Mouse (Mus musculus) small intestine, adult 2 months (tissue): Measurements from ENCODE around the gene Zmym4.

Experiments used
- CTCF ChIP-seq: fragments of 200-500 bp; IDR thresholded peaks from 2 replicates; pipeline ENCODE4 v1.5.1; 2012; ENCODE audit warnings: low read depth, mild to moderate bottlenecking, control low read depth, inconsistent platforms, low read length, moderate library complexity, mixed read lengths; ENCODE audit not compliant: insufficient replicate concordance, insufficient read length; ENCODE audit errors: extremely low read depth
- POLR2A ChIP-seq: fragments of 200-500 bp; IDR thresholded peaks from 2 replicates; pipeline ENCODE4 v1.6.1; 2012; ENCODE audit warnings: low read depth, mild to moderate bottlenecking, control low read depth, inconsistent platforms, low read length, moderate library complexity

DNA sequence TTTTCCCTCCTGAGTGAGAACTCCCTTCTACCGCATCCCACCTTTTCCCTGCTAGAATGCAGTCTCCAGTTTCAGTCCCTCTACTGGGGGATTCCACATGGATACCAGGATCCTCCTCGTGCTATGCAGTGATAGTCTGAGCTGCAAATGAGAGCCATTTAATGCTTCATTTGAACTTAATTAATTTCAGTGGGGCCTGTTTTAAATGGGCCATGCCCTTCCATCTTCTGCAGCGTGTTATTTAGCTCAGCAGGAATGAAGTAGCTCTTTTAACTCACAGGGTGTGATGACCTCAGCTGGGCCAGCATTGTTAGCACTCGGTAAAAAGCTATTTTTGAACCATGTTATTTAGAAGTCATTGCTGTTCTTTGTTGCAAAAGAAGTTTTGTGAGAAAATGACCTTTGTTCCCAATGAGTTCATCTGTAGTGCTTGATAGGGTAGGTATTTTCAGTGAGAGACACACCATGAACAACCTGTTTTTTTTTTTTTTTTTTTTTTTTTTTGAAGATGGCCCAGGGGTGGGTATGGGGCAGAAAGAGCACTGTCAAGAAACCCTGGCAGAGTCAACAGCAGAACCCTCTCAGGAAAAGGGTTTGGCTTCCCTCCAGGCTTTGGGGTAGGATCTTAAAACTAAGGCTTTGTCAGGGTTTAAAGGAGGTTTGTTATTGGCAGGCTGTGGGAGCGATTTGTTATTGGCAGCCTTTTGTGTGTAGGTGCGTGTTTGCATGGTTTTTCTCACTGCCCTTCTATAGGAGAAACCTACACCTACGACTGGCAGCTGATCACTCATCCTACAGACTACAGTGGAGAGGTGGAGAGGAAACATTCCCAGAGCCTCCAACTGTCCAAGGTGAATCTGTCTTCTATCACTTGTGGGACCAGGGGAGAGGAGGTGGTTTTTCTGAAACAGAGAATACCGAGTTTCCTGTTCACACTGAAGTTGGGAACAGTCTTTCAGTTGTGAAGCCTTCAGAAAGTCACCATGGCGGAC is 144.7 kb downstream of the Zmym4 start:
- TF ChIP-seq CTCF (no peak), POLR2A (no peak)
